Mouse (Mus musculus): ENCODE measurements at regions not wholly inside any gene's neighbourhood (a gene's known extent, or its start where the extent isn't known, plus 50 kb on each side); places are given as distances from the start of the nearest gene placed in this dataset.
A peak's percentile ranks its signal among the peaks of the same experiment; 100 is the strongest.

DNA sequence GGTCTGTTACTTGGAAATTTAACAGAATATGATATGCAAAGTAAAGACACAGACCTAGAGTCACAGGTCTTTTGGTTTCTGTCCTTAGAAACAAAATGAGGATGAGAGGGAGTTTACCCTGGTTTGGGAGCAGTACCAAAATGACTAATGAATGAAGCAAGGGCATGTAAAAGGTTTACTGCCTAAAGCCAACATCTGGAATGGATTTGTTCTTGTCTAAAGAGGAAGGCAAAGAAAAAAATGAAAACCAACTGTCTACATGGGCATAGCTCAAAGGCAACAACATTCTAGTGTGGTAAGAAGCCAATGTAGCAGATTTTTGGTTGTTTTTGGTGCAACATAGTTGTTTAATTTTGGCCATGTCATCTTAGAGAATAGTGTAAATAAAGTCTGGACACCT lies 203.5 kb upstream of the Diaph2 start:
- DNase-seq: no peak

DNA sequence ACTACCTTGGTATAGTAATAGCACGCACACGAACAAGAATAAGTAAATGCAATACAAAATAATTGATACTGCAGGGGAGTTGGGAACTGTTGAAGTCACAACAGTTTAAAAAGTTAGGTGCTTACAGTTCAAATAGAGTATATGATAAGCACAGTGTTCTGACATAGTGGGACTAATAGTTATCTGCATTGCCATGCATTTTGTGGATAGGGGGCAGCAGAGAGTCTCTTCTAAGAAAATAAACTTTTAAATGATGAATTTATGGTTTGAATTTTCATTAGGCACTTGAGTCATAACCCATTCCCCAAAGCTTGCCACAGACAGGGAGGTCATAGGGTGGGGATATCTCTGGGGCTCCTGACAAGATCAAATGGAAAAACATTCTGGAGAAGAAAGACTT lies 201.9 kb upstream of the Diaph2 start:
- no peak for DNase-seq

DNA sequence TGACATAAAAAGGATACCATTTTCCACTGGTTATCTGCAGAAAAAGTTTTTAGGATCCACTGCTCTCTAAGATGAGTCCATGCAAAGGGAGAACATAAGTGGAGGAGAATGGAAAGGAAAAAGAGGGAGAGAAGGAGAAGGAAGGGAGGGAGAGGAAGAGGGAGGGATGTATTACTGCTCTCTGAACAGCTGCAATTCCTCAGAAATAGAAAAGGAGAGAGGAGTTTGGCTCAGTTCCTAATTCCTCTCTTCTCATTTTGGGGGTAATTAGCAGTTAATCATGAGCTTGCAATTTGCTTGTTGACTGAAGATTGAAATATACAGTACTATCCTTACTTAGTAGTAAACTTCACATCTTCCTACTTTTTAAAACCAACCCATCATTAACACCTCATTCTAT lies 193.5 kb upstream of the Diaph2 start:
- DNase-seq: no peak

DNA sequence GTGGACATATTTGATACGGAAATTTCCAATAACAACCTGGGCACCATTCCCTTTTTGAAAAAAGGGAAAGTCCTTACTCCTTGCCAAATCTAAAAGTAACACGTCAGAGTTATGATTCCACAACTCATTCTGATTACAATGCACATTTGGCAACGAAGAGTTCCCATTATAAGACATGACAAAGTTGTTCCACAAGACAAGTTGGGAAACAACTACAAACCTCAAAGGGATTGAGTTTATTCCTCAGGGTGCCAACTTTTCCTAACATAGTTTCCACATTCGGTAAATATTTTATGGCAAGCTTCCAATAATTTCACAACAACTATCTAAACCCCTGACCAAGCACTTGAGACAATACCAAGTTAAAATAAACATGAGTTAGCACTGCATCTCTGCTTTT lies 150.1 kb upstream of the Diaph2 start:
- no peak for DNase-seq

DNA sequence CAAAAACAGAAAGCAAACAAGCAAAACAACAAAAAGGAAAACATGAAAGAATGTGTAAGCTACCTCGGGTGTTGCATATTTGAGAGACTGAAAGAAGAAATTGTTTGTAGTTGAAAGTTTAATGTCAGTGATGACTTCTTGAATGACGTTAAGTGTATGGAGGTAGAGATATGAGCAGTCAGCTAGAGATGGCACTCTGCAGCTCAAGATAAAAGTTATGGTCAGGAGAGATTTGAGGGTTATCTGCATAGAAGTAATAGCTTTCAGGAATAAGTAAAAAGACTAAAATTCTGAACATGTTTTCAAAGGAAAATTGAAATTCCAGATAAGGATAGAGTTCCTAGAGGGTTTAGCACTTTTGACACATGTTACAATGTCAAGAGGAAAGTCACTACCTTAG lies 141.7 kb upstream of the Diaph2 start:
- DNase-seq: no peak

DNA sequence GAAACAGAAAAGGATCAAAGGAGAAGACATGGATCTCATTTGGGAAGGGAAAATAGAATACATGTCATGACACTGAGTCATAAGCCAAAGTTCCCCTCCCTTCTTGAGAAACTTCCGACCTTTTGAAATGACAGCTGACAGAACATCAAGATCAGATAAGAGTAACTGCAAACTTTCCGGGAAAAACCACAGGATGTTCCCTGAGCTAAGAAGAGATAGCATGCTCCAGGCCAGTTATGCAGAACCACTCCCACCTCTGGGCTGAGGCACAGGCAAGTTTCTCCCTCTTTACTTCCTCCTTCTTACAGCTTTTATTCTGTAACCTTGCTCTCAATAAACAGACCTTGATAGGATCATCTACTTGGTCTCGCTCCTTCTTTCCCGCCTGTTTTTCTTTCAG lies 138.0 kb upstream of the Diaph2 start:
- DNase-seq: peak in 1 of 2 experiments; percentile 1

DNA sequence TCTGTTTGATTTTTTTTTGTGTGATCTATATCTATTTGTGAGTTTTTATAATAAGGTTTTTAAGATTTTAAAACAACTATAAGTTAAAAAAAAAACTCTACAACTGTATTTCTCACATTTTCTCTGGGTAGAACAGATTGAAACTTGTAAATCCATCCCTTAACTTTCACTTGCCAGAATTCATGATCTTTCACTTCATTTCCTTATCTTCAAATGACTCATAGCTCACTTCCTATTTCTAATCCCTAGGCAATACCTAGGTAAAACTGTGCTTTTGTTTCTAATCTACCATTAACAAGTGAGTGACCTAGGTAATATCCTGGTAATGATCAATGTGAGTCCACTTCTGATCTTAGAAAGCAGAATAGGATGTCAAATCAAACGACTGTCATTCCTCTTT lies 112.5 kb upstream of the Diaph2 start:
- DNase-seq: no peak

DNA sequence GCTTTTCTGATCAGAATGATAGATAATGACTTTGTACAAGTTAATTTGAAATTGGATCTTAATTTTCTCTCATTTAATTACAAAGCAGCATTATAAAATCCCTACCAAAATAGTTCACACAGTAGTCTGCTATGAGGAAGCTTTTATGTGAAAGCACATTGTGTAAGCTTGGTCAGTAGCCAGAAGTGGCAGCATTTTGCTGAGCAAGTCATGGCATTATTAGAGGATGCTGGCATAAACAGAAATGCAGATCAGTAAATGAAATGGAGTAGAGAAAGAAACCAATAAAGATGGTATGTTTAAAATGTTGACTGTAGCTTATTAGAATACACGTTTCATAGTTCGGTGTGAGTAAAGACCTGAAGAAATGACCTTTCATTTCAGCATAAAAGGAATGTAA lies 104.4 kb upstream of the Diaph2 start:
- no peak for DNase-seq

DNA sequence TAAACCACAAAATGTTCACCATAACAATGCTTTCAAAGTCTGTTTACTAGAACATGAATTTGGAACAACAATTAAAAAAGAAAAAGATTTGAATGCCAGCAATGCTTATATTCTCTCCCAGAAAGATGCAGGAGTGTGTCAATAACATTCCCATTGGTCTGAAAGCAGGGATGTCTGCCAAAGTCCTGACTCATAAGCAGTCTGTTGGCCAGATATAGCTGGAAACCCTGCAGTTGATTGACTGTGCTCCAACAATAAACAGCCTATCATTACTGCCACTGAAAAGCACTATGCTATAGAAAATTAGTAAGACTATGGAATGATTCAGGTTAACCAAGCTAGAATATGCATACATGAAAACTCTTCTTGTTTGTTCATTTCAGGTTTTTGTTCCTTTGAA lies 92.6 kb upstream of the Diaph2 start:
- DNase-seq: no peak

DNA sequence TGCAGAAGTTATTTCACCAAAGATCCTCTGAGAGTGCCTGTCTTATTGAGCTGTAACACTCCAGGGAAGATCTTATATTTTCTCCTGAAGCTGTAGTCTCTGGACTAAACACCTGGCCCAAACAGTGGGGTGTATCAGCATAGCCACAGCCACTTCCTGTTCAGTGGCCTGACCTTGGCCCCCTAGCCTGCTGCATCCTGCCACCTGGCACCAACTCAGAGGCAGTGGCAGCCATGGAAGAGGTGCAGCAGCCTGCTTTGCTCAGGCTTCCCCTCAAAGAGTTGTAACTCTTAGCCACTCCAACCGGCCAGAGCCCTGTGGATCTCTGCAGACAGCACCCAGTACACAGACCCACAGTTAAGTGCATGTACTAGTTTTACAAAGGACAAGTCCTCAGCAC lies 58.9 kb upstream of the Diaph2 start:
- DNase-seq: no peak

Data from lung, adult 18-20 months (tissue).